Mouse (Mus musculus) heart, postnatal 0 days (tissue): ENCODE measurements around the gene Tssk2.

Experiments
- CTCF ChIP-seq: IDR thresholded peaks from 2 replicates; pipeline ENCODE4 v1.5.1; 2016; ENCODE audit warnings: antibody characterized with exemption, control low read depth, low read depth
- EP300 ChIP-seq: IDR thresholded peaks from 2 replicates; pipeline ENCODE4 v1.6.1; 2016; ENCODE audit warnings: antibody characterized with exemption, low read depth

DNA sequence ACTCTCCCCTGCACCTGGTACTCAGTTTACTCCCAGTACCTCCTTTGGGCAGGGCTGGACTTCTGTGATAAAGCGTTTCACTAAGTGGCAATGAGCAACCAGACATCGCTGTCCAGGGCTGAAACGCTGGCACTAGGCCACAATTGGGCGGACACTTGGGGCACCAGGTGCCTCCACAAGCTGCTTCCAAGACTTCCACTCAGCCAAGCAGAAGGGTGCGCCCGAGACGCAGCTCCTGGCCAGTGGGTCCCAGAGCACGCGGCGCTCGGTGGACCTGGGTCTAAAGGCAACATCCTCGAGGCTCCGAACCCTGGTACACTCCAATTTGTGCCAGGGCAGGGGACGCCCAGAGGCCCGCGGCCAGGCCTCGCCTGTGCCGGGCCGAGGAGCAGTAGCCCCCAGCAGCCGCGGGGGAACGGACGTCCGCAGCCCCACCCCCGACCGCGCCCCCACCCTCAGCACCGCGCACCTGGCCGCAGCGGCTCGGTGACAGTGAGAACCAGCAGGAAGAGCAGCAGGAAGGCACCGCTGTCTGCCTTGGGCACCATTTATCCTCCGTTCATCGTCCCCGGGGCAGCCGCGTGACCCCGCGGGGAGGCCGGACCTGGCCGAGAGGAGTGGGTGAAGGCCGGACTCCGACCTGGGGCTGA lies 7.4 kb upstream of the Tssk2 start:
- TF ChIP-seq CTCF (no peak), EP300 (no peak)
